Mouse (Mus musculus) frontal cortex, postnatal 36 days (tissue): Measurements from ENCODE around the gene Dact3.

ENCODE experiments used
- DNase-seq, 2 experiments: peaks; one replicate each; pipeline ENCODE4 v3.0.0; 2022; ENCODE audit warnings: low spot score in 2 of 2

The Dact3 gene

GRCm38 (mm10) chr7:16875310-16875325 lies at the start of gene Dact3:
TSS of gene Dact3 (plus strand) at chr7:16875317.
- DNase-seq: no peak

- no peak for DNase-seq
Measured at GRCm38 (mm10) chr7:16825785-16826184, 49.3 kb upstream of the Dact3 start.

- DNase-seq: no peak
Measured at GRCm38 (mm10) chr7:16826571-16826970, 48.5 kb upstream of the Dact3 start.

GRCm38 (mm10) chr7:16827274-16827673 lies 47.8 kb upstream of the Dact3 start:
- no peak for DNase-seq

- DNase-seq: no peak
Measured at GRCm38 (mm10) chr7:16830449-16830848, 44.7 kb upstream of the Dact3 start.

- no peak for DNase-seq
Measured at GRCm38 (mm10) chr7:16837916-16838803, 37.0 kb upstream of the Dact3 start.

- no peak for DNase-seq
Measured at GRCm38 (mm10) chr7:16838804-16839426, 36.2 kb upstream of the Dact3 start.

- no peak for DNase-seq
Measured at GRCm38 (mm10) chr7:16839427-16840108, 35.5 kb upstream of the Dact3 start.

- no peak for DNase-seq
Measured at GRCm38 (mm10) chr7:16840109-16840491, 35.0 kb upstream of the Dact3 start.

GRCm38 (mm10) chr7:16841078-16841477 lies 34.0 kb upstream of the Dact3 start:
- DNase-seq: no peak

- no peak for DNase-seq
Measured at GRCm38 (mm10) chr7:16841561-16842560, 33.3 kb upstream of the Dact3 start.

- peak; percentile 85 to 89 for DNase-seq
Measured at GRCm38 (mm10) chr7:16842645-16843063, 32.5 kb upstream of the Dact3 start, which contains the start of gene Prkd2. TSS of gene Prkd2 (plus strand) at chr7:16842902.

GRCm38 (mm10) chr7:16843441-16844171 lies 31.5 kb upstream of the Dact3 start:
- DNase-seq: no peak

GRCm38 (mm10) chr7:16844696-16845071 lies 30.4 kb upstream of the Dact3 start:
- no peak for DNase-seq

- DNase-seq: no peak
Measured at GRCm38 (mm10) chr7:16845072-16845819, 29.9 kb upstream of the Dact3 start.

- no peak for DNase-seq
Measured at GRCm38 (mm10) chr7:16845820-16846167, 29.3 kb upstream of the Dact3 start.

- DNase-seq: no peak
Measured at GRCm38 (mm10) chr7:16846775-16847174, 28.3 kb upstream of the Dact3 start.

- no peak for DNase-seq
Measured at GRCm38 (mm10) chr7:16847507-16847906, 27.6 kb upstream of the Dact3 start.

- DNase-seq: peak; percentile 64 to 77
Measured at GRCm38 (mm10) chr7:16848579-16848978, 26.5 kb upstream of the Dact3 start.

GRCm38 (mm10) chr7:16851636-16852035 lies 23.5 kb upstream of the Dact3 start:
- no peak for DNase-seq
